14 mouse cellular contexts compared by ENCODE assay signal in the genomic region with DNA sequence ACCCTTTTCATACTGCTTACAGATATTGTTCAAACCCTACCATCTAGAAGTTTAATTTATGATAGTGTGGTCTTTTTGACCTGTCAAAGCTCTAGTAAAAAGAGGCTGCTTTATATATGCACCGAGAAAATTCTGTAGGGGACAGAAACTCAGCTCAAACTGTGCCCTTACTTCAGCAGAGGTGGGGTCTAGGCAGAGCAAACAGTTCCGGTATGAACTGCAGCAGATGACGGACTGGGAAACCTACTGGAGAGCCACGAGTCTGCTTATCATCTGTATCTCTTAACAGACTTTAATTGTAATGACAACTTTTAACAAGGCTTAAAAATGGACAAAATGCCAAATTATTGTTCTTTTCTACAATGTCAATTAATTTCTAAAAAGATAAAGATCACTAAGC.
"Had no signal": no experiment of that assay in that cellular context is flagged by ENCODE, and none has a peak within 500 bp of the region (broad histone marks: within the 10 kb centered on the region; RNA-seq: fewer than 3 reads in every experiment).

No protein-coding gene starts in this region.

- H3K4me2 ChIP-seq: intestine, embryonic 15.5 days; limb, embryonic 13.5 days; liver, embryonic 13.5 days; neural tube, embryonic 12.5 days; stomach, embryonic 15.5 days had no signal

- DNase-seq: kidney, adult 18-20 months; kidney, postnatal 10 days; left cerebral cortex, postnatal 4 days; liver, embryonic 13.5 days; lung, adult 18-20 months; lung, postnatal 36 days; right cerebral cortex, postnatal 14 days; thymus, adult 2 months; thymus, postnatal 25 days had no signal

- H3K27ac ChIP-seq: intestine, embryonic 15.5 days; limb, embryonic 13.5 days; liver, embryonic 13.5 days; neural tube, embryonic 12.5 days; stomach, embryonic 15.5 days had no signal

- H3K9ac ChIP-seq: intestine, embryonic 15.5 days; limb, embryonic 13.5 days; liver, embryonic 13.5 days; midbrain, embryonic 15.5 days; neural tube, embryonic 12.5 days; stomach, embryonic 15.5 days had no signal

- H3K27me3 ChIP-seq: intestine, embryonic 15.5 days; liver, embryonic 13.5 days; midbrain, embryonic 15.5 days; neural tube, embryonic 12.5 days; stomach, embryonic 15.5 days had no signal

- H3K36me3 ChIP-seq: intestine, embryonic 15.5 days; limb, embryonic 13.5 days; midbrain, embryonic 15.5 days; neural tube, embryonic 12.5 days; stomach, embryonic 15.5 days had no signal

- ATAC-seq: intestine, embryonic 15.5 days; midbrain, embryonic 15.5 days had no signal

- H3K4me3 ChIP-seq: intestine, embryonic 15.5 days; limb, embryonic 13.5 days; liver, embryonic 13.5 days; midbrain, embryonic 15.5 days; neural tube, embryonic 12.5 days; stomach, embryonic 15.5 days had no signal

- H3K9me3 ChIP-seq: intestine, embryonic 15.5 days; limb, embryonic 13.5 days; liver, embryonic 13.5 days; midbrain, embryonic 15.5 days; neural tube, embryonic 12.5 days; stomach, embryonic 15.5 days had no signal

- H3K4me1 ChIP-seq: intestine, embryonic 15.5 days had no signal
